Mouse (Mus musculus): ENCODE data around the gene Cyfip1. TPM values are rescaled to one million over a fixed set of nuclear protein-coding genes. Genes with fewer than 3 reads are reported as not detected.
"Not testable (repeated sequence)": the region's sequence is repeated elsewhere in the genome, so short reads cannot be mapped to it uniquely, and the experiment has no call there.

Gene Cyfip1
- polyA plus RNA-seq, 1 experiment from 2014 or later: 29.6 TPM

DNA sequence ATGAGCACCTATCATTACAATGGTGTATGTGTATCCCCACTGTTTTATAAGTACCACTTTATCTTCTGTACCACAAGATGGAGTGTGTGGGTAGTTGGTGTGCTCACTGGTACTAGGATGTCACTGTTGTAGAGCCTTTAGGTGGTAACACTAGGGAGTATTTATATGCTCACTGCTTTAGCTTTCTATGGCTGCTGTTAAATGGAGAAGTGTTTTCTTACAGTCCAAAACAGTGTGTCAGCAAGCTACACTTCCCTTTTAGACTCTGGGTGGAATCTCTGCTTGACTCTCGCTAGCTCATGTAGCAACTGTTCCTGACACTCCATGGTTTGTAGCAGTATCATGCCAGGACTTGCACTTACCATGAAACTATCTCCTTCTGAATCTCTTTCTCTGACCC is 68.0 kb downstream of the Cyfip1 start:
- Histone ChIP-seq H3K4me3 (no peak overlapping the region), H3K36me3 (peaks cover 58% of the 10 kb centered on the region), H3K27ac (no peak overlapping the region), H3K27me3 (replicated peaks) (no peaks in the 10 kb centered on the region), H3K9me3 (replicated peaks) (no peaks in the 10 kb centered on the region), H3K4me1 (no peaks in the 10 kb centered on the region), H3K9ac (no peak overlapping the region), H3K4me2 (no peak overlapping the region)
- 79% methylated on average over 1 of the region's 1 CpGs for WGBS (ENCODE audit: insufficient replicate concordance)
- ATAC-seq: no peak

DNA sequence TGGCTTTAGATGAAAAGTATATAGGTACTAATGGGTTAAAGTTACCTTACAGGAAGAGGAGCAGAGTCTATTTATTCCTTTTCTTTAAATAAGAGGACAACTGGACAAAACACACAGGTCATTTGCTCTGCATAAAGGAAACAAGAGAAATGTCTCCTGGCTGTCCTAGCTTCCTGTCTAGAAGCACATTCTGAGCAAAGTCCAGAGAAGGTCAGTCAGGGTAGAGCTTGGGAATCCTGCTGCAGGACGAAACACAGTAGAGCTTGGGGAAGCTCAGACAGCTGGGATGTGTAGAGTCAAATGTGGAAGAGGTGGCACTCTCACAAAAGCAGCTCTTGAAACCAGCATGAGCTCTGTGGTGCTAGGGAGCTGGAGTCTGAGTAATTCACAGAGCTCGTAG is 68.8 kb downstream of the Cyfip1 start:
- H3K36me3 ChIP-seq: peaks cover 62% of the 10 kb centered on the region
- no peaks in the 10 kb centered on the region for H3K9me3 ChIP-seq (replicated peaks)
- no peak overlapping the region for H3K9ac ChIP-seq
- H3K4me2 ChIP-seq: no peak overlapping the region
- 74% methylated on average over 2 of the region's 2 CpGs for WGBS (ENCODE audit: insufficient replicate concordance)
- no peak overlapping the region for H3K4me3 ChIP-seq
- ATAC-seq: no peak
- no peak overlapping the region for H3K27ac ChIP-seq
- no peaks in the 10 kb centered on the region for H3K4me1 ChIP-seq
- no peaks in the 10 kb centered on the region for H3K27me3 ChIP-seq (replicated peaks)

DNA sequence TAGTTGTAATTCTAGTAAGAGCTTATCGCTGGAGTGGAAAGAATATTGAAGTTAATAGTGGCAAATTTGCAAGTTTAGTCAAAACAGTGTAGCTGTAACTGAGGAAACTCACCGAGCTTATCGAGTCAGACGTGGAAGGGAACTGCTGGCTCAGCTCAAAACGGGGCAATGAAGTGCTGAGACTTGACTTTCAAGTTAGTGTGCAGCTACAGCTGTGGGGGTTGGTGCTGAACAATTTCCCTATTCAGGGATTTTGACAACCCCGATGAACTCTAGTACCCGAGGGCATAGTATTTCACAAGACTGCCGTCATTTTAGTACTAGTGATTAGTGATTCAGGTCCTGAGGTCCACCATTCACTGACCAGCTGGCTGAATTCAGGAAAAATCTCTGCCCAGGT is 69.8 kb downstream of the Cyfip1 start:
- H3K4me2 ChIP-seq: no peak overlapping the region
- H3K9me3 ChIP-seq (replicated peaks): no peaks in the 10 kb centered on the region
- H3K9ac ChIP-seq: no peak overlapping the region
- peaks cover 59% of the 10 kb centered on the region for H3K36me3 ChIP-seq
- H3K4me3 ChIP-seq: no peak overlapping the region
- no peaks in the 10 kb centered on the region for H3K4me1 ChIP-seq
- no peaks in the 10 kb centered on the region for H3K27me3 ChIP-seq (replicated peaks)
- ATAC-seq: no peak
- no peak overlapping the region for H3K27ac ChIP-seq
- 80% methylated on average over 8 of the region's 8 CpGs for WGBS (ENCODE audit: insufficient replicate concordance)

DNA sequence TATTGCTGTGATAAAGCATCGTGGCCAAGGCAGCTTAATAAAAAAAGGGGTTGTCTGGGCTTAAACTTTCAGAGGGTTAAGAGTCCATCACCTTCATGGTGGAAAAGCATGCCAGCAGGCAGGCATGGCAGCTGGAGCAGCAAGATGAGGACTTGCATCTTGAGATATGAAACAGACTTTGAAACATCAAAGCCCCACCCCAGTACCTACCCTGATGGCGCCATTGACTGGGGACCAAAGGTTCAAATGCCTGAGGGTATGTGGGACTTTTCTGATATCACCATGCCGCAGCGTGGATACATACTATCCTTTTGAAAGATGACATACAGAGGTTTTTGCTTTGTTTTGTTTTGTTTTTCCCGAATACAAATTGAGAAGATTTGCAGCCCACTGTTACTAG is 70.6 kb downstream of the Cyfip1 start:
- WGBS (ENCODE audit: insufficient replicate concordance): 84% methylated on average over 5 of the region's 5 CpGs
- Histone ChIP-seq H3K36me3 (peaks cover 67% of the 10 kb centered on the region), H3K4me2 (no peak overlapping the region), H3K9ac (no peak overlapping the region), H3K27ac (no peak overlapping the region), H3K4me3 (no peak overlapping the region), H3K27me3 (replicated peaks) (no peaks in the 10 kb centered on the region), H3K9me3 (replicated peaks) (no peaks in the 10 kb centered on the region), H3K4me1 (no peaks in the 10 kb centered on the region)
- no peak for ATAC-seq

DNA sequence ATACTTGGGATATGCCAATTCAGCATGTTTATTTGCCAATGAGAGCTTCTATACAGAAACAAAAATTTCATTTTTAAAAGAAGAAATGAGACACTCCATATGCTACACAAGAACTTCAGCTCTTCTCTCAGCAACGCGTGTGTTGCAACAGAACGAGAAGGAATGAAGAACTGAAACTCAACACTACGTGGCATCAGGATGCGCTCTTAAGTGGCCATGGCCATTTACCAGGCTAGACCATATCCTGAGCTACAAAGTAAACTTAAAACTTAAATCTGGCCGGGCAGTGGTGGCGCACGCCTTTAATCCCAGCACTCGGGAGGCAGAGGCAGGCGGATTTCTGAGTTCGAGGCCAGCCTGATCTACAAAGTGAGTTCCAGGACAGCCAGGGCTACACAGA is 76.8 kb downstream of the Cyfip1 start:
- ATAC-seq; H3K4me3 ChIP-seq; H3K4me2 ChIP-seq; H3K27ac ChIP-seq; H3K27me3 ChIP-seq (replicated peaks); H3K4me1 ChIP-seq; H3K9ac ChIP-seq; H3K9me3 ChIP-seq (replicated peaks): not testable (repeated sequence)
- H3K36me3 ChIP-seq: peaks cover 55% of the 10 kb centered on the region
- WGBS (ENCODE audit: insufficient replicate concordance): 89% methylated on average over 11 of the region's 11 CpGs

DNA sequence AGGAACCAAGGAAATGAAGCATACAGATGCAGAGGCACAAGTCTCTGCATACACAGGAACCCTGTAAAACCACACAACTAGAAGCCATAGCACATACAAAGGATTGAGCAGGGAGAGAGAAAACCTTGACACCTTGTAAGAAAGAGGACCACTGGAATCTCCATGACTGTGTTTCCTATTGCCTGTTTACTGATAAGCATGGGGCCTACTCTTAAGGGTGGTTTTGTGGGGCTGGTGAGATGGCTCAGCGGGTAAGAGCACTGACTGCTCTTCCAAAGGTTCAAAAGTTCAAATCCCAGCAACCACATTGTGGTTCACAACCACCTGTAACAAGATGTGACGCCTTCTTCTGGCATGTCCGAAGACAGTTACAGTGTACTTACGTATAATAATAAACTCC is 85.7 kb downstream of the Cyfip1 start:
- Histone ChIP-seq H3K4me1 (no peaks in the 10 kb centered on the region), H3K9ac (no peak overlapping the region), H3K27ac (no peak overlapping the region), H3K9me3 (replicated peaks) (no peaks in the 10 kb centered on the region), H3K27me3 (replicated peaks) (no peaks in the 10 kb centered on the region), H3K4me2 (no peak overlapping the region), H3K4me3 (no peak overlapping the region), H3K36me3 (peaks cover 69% of the 10 kb centered on the region)
- 70% methylated on average over 4 of the region's 4 CpGs for WGBS (ENCODE audit: insufficient replicate concordance)
- no peak; the same call in 1 of the 2 replicates for ATAC-seq

DNA sequence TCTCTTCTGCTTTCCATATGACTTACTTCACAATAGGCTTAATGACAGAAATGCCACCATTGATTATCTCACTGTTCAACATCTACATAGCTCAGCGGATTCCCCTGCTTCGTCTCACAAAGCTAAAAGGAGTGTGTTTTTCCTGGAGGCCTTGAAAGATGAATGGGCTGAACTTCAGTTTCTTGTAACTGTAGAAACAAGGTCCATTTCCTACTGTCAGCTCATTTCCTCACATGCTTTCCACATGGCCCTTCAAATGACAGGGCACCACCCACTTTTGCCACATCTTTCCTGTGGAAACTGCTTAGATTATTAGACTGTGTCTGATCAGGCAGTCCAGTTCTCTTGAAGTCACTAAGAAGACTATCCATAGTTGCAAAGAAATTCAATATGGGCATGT is 87.1 kb downstream of the Cyfip1 start:
- H3K4me2 ChIP-seq: no peak overlapping the region
- no peak overlapping the region for H3K4me3 ChIP-seq
- H3K27me3 ChIP-seq (replicated peaks): no peaks in the 10 kb centered on the region
- WGBS (ENCODE audit: insufficient replicate concordance): 82% methylated on average over 2 of the region's 2 CpGs
- H3K27ac ChIP-seq: no peak overlapping the region
- no peaks in the 10 kb centered on the region for H3K4me1 ChIP-seq
- H3K9me3 ChIP-seq (replicated peaks): no peaks in the 10 kb centered on the region
- ATAC-seq: no peak
- no peak overlapping the region for H3K9ac ChIP-seq
- H3K36me3 ChIP-seq: peaks cover 63% of the 10 kb centered on the region

DNA sequence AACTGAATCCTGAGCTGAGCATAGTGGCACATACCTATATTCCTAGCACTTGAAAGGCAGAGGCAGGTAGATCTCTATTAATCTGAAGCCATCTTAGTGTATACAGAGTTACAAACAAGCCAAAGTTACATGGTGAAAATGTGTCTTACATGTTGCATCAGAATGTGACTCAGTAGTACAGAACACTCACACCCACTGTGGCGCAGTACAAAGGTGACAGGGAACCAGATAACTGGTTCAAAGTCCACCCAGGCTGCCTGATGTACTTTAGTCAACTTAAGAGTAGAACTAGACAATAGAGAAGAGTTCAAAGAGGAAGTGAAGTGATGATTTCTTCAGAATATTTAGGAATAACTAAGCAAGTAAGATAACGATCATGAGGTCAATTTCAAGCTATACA is 93.5 kb downstream of the Cyfip1 start:
- H3K4me2 ChIP-seq: no peak overlapping the region
- H3K4me3 ChIP-seq: no peak overlapping the region
- H3K36me3 ChIP-seq: peaks cover 60% of the 10 kb centered on the region
- WGBS (ENCODE audit: insufficient replicate concordance): 87% methylated on average over 2 of the region's 2 CpGs
- no peak overlapping the region for H3K9ac ChIP-seq
- H3K4me1 ChIP-seq: no peaks in the 10 kb centered on the region
- no peak overlapping the region for H3K27ac ChIP-seq
- no peaks in the 10 kb centered on the region for H3K27me3 ChIP-seq (replicated peaks)
- no peaks in the 10 kb centered on the region for H3K9me3 ChIP-seq (replicated peaks)
- no peak for ATAC-seq

DNA sequence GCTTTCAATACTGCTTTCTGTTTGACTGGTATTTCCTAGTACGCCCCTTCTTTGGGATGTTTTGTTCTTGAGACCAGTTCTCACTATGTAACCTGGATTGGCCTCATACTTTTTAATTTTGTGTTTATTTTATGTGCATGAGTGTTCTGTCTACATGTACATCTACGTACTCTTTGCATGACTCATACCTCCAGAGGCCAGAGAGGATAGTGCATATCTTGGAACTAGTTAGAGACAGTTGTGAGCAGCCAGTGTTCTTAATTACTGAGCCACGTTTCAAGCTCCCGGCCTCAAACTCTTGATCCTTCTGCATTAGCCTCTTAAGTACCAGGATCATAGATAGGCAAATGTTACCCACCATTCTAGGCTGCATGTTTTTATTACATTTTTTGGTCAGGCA is 96.8 kb downstream of the Cyfip1 start:
- ATAC-seq: no peak
- no peak overlapping the region for H3K27ac ChIP-seq
- H3K4me2 ChIP-seq: no peak overlapping the region
- H3K9ac ChIP-seq: no peak overlapping the region
- H3K4me1 ChIP-seq: no peaks in the 10 kb centered on the region
- no peaks in the 10 kb centered on the region for H3K27me3 ChIP-seq (replicated peaks)
- H3K4me3 ChIP-seq: no peak overlapping the region
- 83% methylated on average over 4 of the region's 4 CpGs for WGBS (ENCODE audit: insufficient replicate concordance)
- peaks cover 59% of the 10 kb centered on the region for H3K36me3 ChIP-seq
- H3K9me3 ChIP-seq (replicated peaks): no peaks in the 10 kb centered on the region

DNA sequence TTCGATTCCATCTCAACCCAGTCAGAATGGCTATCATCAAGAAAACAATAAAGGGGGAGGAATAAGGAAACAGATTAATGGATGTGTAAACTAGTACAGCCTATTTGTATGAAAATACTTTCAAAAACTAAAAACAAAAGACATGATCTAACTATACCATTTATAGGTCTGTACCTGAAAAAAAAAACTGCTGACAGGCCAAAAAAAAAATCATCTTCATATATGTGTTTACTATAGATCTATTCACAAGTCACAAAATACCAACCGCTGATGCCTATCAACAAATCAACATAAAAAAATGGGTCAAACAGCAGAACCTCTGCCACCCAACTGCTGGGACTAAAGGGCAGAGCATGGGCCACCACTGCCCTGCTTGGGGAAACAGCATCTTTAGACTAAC is 114.5 kb downstream of the Cyfip1 start:
- H3K4me3 ChIP-seq: no peak overlapping the region
- H3K9ac ChIP-seq: no peak overlapping the region
- peaks cover 7% of the 10 kb centered on the region; the same call in 1 of the 2 replicates for H3K9me3 ChIP-seq (replicated peaks)
- H3K27ac ChIP-seq: no peak overlapping the region
- 88% methylated on average over 2 of the region's 2 CpGs for WGBS (ENCODE audit: insufficient replicate concordance)
- no peak overlapping the region for H3K4me2 ChIP-seq
- H3K36me3 ChIP-seq: peaks cover 52% of the 10 kb centered on the region
- H3K27me3 ChIP-seq (replicated peaks): no peaks in the 10 kb centered on the region
- H3K4me1 ChIP-seq: peaks cover 5% of the 10 kb centered on the region
- no peak for ATAC-seq

DNA sequence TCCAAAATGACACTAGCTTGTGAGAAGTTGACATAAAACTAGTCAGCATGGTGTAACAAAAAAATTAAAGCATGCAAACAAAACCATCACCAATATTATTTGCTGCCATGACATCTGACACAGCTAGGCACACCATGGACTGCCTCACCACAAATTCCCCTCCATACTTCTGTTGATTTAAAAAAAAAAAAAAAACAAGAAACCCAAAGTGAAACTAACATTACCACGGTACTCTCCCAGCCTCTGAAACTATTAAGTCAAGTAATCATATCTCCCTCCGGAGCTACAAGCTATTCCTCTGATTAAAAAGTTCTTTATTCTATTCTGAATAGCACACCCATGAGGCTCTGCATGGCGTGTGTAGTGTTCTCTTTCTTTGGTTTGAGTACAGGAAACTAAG is 115.6 kb downstream of the Cyfip1 start:
- H3K9ac ChIP-seq: no peak overlapping the region
- 83% methylated on average over 3 of the region's 3 CpGs for WGBS (ENCODE audit: insufficient replicate concordance)
- no peak overlapping the region for H3K27ac ChIP-seq
- no peaks in the 10 kb centered on the region for H3K27me3 ChIP-seq (replicated peaks)
- ATAC-seq: no peak
- no peak overlapping the region for H3K4me3 ChIP-seq
- peaks cover 52% of the 10 kb centered on the region for H3K36me3 ChIP-seq
- no peak overlapping the region for H3K4me2 ChIP-seq
- H3K4me1 ChIP-seq: peaks cover 7% of the 10 kb centered on the region
- H3K9me3 ChIP-seq (replicated peaks): peaks cover 7% of the 10 kb centered on the region; the same call in 1 of the 2 replicates

DNA sequence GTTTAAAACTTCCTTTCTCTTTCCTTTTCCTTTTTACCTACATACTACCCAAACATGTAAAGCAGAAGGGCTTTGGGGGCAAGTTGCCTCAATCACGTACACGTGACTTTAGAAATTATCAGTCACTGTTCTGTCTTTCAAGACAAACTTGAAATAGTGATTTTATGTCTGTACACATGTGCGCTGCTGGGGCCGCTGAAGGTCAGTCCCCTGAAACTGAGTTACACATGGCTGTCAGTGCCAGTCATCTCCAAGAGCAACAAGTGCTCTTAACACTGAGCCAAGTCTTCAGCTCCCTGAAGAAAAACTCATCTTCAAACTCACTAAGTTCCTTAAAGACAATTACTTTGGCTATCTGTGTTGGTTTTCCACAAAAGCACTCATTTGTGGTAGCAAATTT is 116.4 kb downstream of the Cyfip1 start:
- H3K9me3 ChIP-seq (replicated peaks): peaks cover 7% of the 10 kb centered on the region; the same call in 1 of the 2 replicates
- no peak for ATAC-seq
- H3K4me3 ChIP-seq: no peak overlapping the region
- H3K27ac ChIP-seq: no peak overlapping the region
- no peak overlapping the region for H3K4me2 ChIP-seq
- no peak overlapping the region for H3K9ac ChIP-seq
- no peaks in the 10 kb centered on the region for H3K27me3 ChIP-seq (replicated peaks)
- peaks cover 10% of the 10 kb centered on the region for H3K4me1 ChIP-seq
- 91% methylated on average over 4 of the region's 4 CpGs for WGBS (ENCODE audit: insufficient replicate concordance)
- H3K36me3 ChIP-seq: peaks cover 52% of the 10 kb centered on the region

DNA sequence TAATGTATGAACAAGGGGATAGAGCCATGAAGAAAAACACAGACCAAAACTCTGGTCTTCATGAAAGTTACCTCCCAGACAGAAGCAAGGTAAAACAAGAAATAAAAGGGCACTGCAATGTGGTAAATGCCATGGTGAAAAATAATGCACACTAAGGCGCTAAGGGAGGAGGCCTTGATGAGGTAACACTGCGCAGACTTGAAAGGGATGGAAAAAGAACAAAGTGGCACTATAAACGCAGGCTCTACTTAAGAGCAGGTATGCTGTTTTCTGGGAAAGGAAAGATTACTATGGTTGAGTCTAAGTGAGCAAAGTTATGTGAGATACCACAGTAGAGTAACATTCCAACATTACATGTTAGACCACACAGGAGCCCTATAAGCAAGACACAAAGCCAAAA is 118.3 kb downstream of the Cyfip1 start:
- WGBS (ENCODE audit: insufficient replicate concordance): 84% methylated on average over 3 of the region's 3 CpGs
- no peaks in the 10 kb centered on the region for H3K9me3 ChIP-seq (replicated peaks)
- no peak for ATAC-seq
- H3K4me2 ChIP-seq: no peak overlapping the region
- H3K27me3 ChIP-seq (replicated peaks): no peaks in the 10 kb centered on the region
- H3K9ac ChIP-seq: no peak overlapping the region
- H3K36me3 ChIP-seq: peaks cover 41% of the 10 kb centered on the region
- H3K4me3 ChIP-seq: no peak overlapping the region
- no peak overlapping the region for H3K27ac ChIP-seq
- peaks cover 21% of the 10 kb centered on the region for H3K4me1 ChIP-seq

All from liver, embryonic 12.5 days (tissue).